Mouse (Mus musculus): Measurements from ENCODE around the gene Arv1.
A peak's percentile ranks its signal among the peaks of the same experiment; 100 is the strongest.

Gene Arv1

GRCm38 (mm10) chr8:124721862-124722515 is at the start of gene Arv1, which contains the start of gene Ttc13:
TSS of gene Arv1 (plus strand) at chr8:124722139.
TSS of gene Ttc13 (minus strand) at chr8:124721983.
- peak; percentile 100 for DNase-seq (ENCODE audit: low spot score)

- DNase-seq (ENCODE audit: low spot score): no peak
Measured at GRCm38 (mm10) chr8:124672345-124672744, 49.6 kb upstream of the Arv1 start.

- DNase-seq (ENCODE audit: low spot score): no peak
Measured at GRCm38 (mm10) chr8:124676661-124677060, 45.3 kb upstream of the Arv1 start.

- DNase-seq (ENCODE audit: low spot score): no peak
Measured at GRCm38 (mm10) chr8:124677078-124677477, 44.9 kb upstream of the Arv1 start.

GRCm38 (mm10) chr8:124677486-124677885 is 44.5 kb upstream of the Arv1 start:
- peak; percentile 90 for DNase-seq (ENCODE audit: low spot score)

- no peak for DNase-seq (ENCODE audit: low spot score)
Measured at GRCm38 (mm10) chr8:124678246-124678645, 43.7 kb upstream of the Arv1 start.

- DNase-seq (ENCODE audit: low spot score): no peak
Measured at GRCm38 (mm10) chr8:124681077-124681791, 40.7 kb upstream of the Arv1 start.

- no peak for DNase-seq (ENCODE audit: low spot score)
Measured at GRCm38 (mm10) chr8:124681792-124682157, 40.2 kb upstream of the Arv1 start.

- DNase-seq (ENCODE audit: low spot score): no peak
Measured at GRCm38 (mm10) chr8:124682218-124682617, 39.7 kb upstream of the Arv1 start.

- DNase-seq (ENCODE audit: low spot score): no peak
Measured at GRCm38 (mm10) chr8:124688899-124689298, 33.0 kb upstream of the Arv1 start.

- no peak for DNase-seq (ENCODE audit: low spot score)
Measured at GRCm38 (mm10) chr8:124691706-124692105, 30.2 kb upstream of the Arv1 start.

GRCm38 (mm10) chr8:124695424-124696100 is 26.4 kb upstream of the Arv1 start:
- no peak for DNase-seq (ENCODE audit: low spot score)

GRCm38 (mm10) chr8:124700271-124700670 is 21.7 kb upstream of the Arv1 start:
- no peak for DNase-seq (ENCODE audit: low spot score)

GRCm38 (mm10) chr8:124701023-124701422 is 20.9 kb upstream of the Arv1 start:
- no peak for DNase-seq (ENCODE audit: low spot score)

GRCm38 (mm10) chr8:124702183-124702582 is 19.8 kb upstream of the Arv1 start:
- DNase-seq (ENCODE audit: low spot score): peak; percentile 52

- no peak for DNase-seq (ENCODE audit: low spot score)
Measured at GRCm38 (mm10) chr8:124703526-124703925, 18.4 kb upstream of the Arv1 start.

GRCm38 (mm10) chr8:124704376-124704775 is 17.6 kb upstream of the Arv1 start:
- DNase-seq (ENCODE audit: low spot score): no peak

- no peak for DNase-seq (ENCODE audit: low spot score)
Measured at GRCm38 (mm10) chr8:124705823-124706222, 16.1 kb upstream of the Arv1 start.

- DNase-seq (ENCODE audit: low spot score): no peak
Measured at GRCm38 (mm10) chr8:124713207-124713606, 8.7 kb upstream of the Arv1 start.

- no peak for DNase-seq (ENCODE audit: low spot score)
Measured at GRCm38 (mm10) chr8:124715736-124716135, 6.2 kb upstream of the Arv1 start.

GRCm38 (mm10) chr8:124720133-124720532 is 1.8 kb upstream of the Arv1 start:
- DNase-seq (ENCODE audit: low spot score): peak; percentile 58

GRCm38 (mm10) chr8:124720938-124721861 is 739 bp upstream of the Arv1 start:
- peak; percentile 53 for DNase-seq (ENCODE audit: low spot score)

All from MN1 (cell line).